Mouse (Mus musculus): Measurements from ENCODE around the gene Zmynd19.

- no peak for TF ChIP-seq POLR2A (IDR thresholded peaks at IDR 0.05; ENCODE audit: insufficient read depth, low read depth, low read length)
- TF ChIP-seq CTCF (IDR thresholded peaks at IDR 0.05), result no peak
- no peak for TF ChIP-seq EP300 (IDR thresholded peaks at IDR 0.05; ENCODE audit: insufficient read depth, low read depth, low read length)
Measured at GRCm38 (mm10) chr2:24996471-24996870, 46.9 kb downstream of the Zmynd19 start.

Measured in heart, adult 2 months (tissue).